Mouse (Mus musculus) MEL (cell line): ENCODE measurements around the gene Lrriq4. TPM values are rescaled to one million over a fixed set of nuclear protein-coding genes. Genes with fewer than 3 reads are reported as not detected.

Experiments
- DNase-seq: peaks from one replicate; pipeline ENCODE4 v3.0.0; 2011; ENCODE audit warnings: low read depth, low spot score
- H3K27ac ChIP-seq: 2 replicates; pipeline ENCODE4 v1.5.1; 2012; ENCODE audit warnings: low read depth, mild to moderate bottlenecking, control low read depth, low read length, moderate library complexity; ENCODE audit not compliant: control insufficient read depth
- H3K27me3 ChIP-seq, 2 experiments: fragments of 150-350 bp in 1 of 2; sonication (generic) in 1 of 2; 2 replicates each; pipeline ENCODE4 v1.6.1; 2012; ENCODE audit warnings: low read length in 2 of 2, mild to moderate bottlenecking in 2 of 2, improper control_type of control experiment in 1 of 2, moderate library complexity in 1 of 2; ENCODE audit not compliant: insufficient read depth in 2 of 2, control insufficient read depth in 1 of 2
- H3K36me3 ChIP-seq, 2 experiments: 2 replicates each; pipeline ENCODE4 v1.6.1; 2012 to 2014; ENCODE audit warnings: low read length in 2 of 2, improper control_type of control experiment in 1 of 2, inconsistent platforms in 1 of 2, mild to moderate bottlenecking in 1 of 2; ENCODE audit not compliant: insufficient read depth in 2 of 2, control insufficient read depth in 1 of 2
- H3K4me1 ChIP-seq, 2 experiments: fragments of 150-350 bp in 1 of 2; sonication (generic) in 1 of 2; 2 replicates each; pipeline ENCODE4 v1.6.1; 2012; ENCODE audit warnings: low read length in 2 of 2, improper control_type of control experiment in 1 of 2, mild to moderate bottlenecking in 1 of 2; ENCODE audit not compliant: insufficient read depth in 2 of 2, control insufficient read depth in 1 of 2
- H3K4me3 ChIP-seq, 2 experiments: fragments of 150-350 bp in 1 of 2; sonication (generic) in 1 of 2; 2 replicates each; pipeline ENCODE4 v1.5.1; 2012; ENCODE audit warnings: low read depth in 2 of 2, low read length in 2 of 2, mild to moderate bottlenecking in 2 of 2, moderate library complexity in 2 of 2, control low read depth in 1 of 2, improper control_type of control experiment in 1 of 2; ENCODE audit not compliant: control insufficient read depth in 1 of 2, insufficient read depth in 1 of 2
- H3K79me2 ChIP-seq: 2 replicates; pipeline ENCODE4 v1.6.1; 2012; ENCODE audit warnings: mild to moderate bottlenecking, low read length, moderate library complexity; ENCODE audit not compliant: control insufficient read depth, poor library complexity, insufficient read depth
- H3K9ac ChIP-seq: 2 replicates; pipeline ENCODE4 v1.6.1; 2012; ENCODE audit warnings: low read depth, mild to moderate bottlenecking, control low read depth, low read length, moderate library complexity; ENCODE audit not compliant: control insufficient read depth, poor library complexity, severe bottlenecking
- H3K9me3 ChIP-seq: fragments of 150-350 bp; sonication (generic); replicated peaks from 2 replicates; pipeline ENCODE4 v1.6.1; 2012; ENCODE audit warnings: mild to moderate bottlenecking, low read length, improper control_type of control experiment, moderate library complexity; ENCODE audit not compliant: insufficient read depth
- BHLHE40 ChIP-seq: IDR thresholded peaks from 2 replicates; pipeline ENCODE4 v1.6.1; 2012; ENCODE audit warnings: low read depth, mild to moderate bottlenecking, inconsistent platforms, low read length, improper control_type of control experiment, borderline replicate concordance
- CHD1 ChIP-seq: IDR thresholded peaks from 2 replicates; pipeline ENCODE4 v1.6.1; 2012; ENCODE audit warnings: low read depth, mild to moderate bottlenecking, inconsistent platforms, low read length, improper control_type of control experiment
- CHD2 ChIP-seq: IDR thresholded peaks from 2 replicates; pipeline ENCODE4 v1.6.1; 2011; ENCODE audit warnings: low read length, improper control_type of control experiment
- CTCF ChIP-seq, 3 experiments: IDR thresholded peaks in 2 of 3; conservative IDR thresholded peaks in 1 of 3; 2 replicates each; pipeline ENCODE4 v1.5.1; 2011 to 2012; ENCODE audit warnings: low read length in 3 of 3, low read depth in 2 of 3, mild to moderate bottlenecking in 2 of 3, improper control_type of control experiment in 1 of 3, inconsistent platforms in 1 of 3, mixed read lengths in 1 of 3, moderate library complexity in 1 of 3; ENCODE audit not compliant: control insufficient read depth in 1 of 3, insufficient read depth in 1 of 3, poor library complexity in 1 of 3, severe bottlenecking in 1 of 3
- ETS1 ChIP-seq: IDR thresholded peaks from 2 replicates; pipeline ENCODE4 v1.6.1; 2012; ENCODE audit warnings: low read depth, mild to moderate bottlenecking, inconsistent platforms, low read length, improper control_type of control experiment, moderate library complexity
- GABPA ChIP-seq: IDR thresholded peaks from 2 replicates; pipeline ENCODE4 v1.6.1; 2012; ENCODE audit warnings: low read depth, mild to moderate bottlenecking, inconsistent platforms, low read length, improper control_type of control experiment, moderate library complexity
- HCFC1 ChIP-seq: IDR thresholded peaks from 2 replicates; pipeline ENCODE4 v1.6.1; 2012; ENCODE audit warnings: low read depth, mild to moderate bottlenecking, inconsistent platforms, low read length, improper control_type of control experiment, moderate library complexity
- JUND ChIP-seq: IDR thresholded peaks from 2 replicates; pipeline ENCODE4 v1.6.1; 2011; ENCODE audit warnings: low read depth, mild to moderate bottlenecking, improper control_type of control experiment, low read length
- MAFK ChIP-seq: IDR thresholded peaks from 2 replicates; pipeline ENCODE4 v1.6.1; 2011; ENCODE audit warnings: low read depth, mild to moderate bottlenecking, low read length, improper control_type of control experiment, borderline replicate concordance
- MAX ChIP-seq: IDR thresholded peaks from 2 replicates; pipeline ENCODE4 v1.6.1; 2011; ENCODE audit warnings: low read length, improper control_type of control experiment
- MEF2A ChIP-seq: IDR thresholded peaks from 2 replicates; pipeline ENCODE4 v1.6.1; 2014; ENCODE audit warnings: low read depth, mild to moderate bottlenecking, inconsistent platforms, low read length, improper control_type of control experiment; ENCODE audit not compliant: poor library complexity, insufficient replicate concordance, severe bottlenecking; ENCODE audit errors: extremely low read depth
- MXI1 ChIP-seq: IDR thresholded peaks from 2 replicates; pipeline ENCODE4 v1.6.1; 2011; ENCODE audit warnings: mild to moderate bottlenecking, low read depth, low read length, improper control_type of control experiment
- NELFE ChIP-seq: IDR thresholded peaks from 2 replicates; pipeline ENCODE4 v1.6.1; 2011; ENCODE audit warnings: low read depth, low read length, improper control_type of control experiment
- NRF1 ChIP-seq: IDR thresholded peaks from 2 replicates; pipeline ENCODE4 v1.6.1; 2014; ENCODE audit warnings: low read depth, mild to moderate bottlenecking, inconsistent platforms, low read length, improper control_type of control experiment, moderate library complexity; ENCODE audit not compliant: poor library complexity, insufficient read depth, severe bottlenecking
- POLR2A ChIP-seq, 2 experiments: IDR thresholded peaks; 2 replicates each; pipeline ENCODE4 v1.6.1; 2011 to 2012; ENCODE audit warnings: low read length in 2 of 2, mild to moderate bottlenecking in 2 of 2, control low read depth in 1 of 2, improper control_type of control experiment in 1 of 2, low read depth in 1 of 2, moderate library complexity in 1 of 2; ENCODE audit not compliant: control insufficient read depth in 1 of 2, insufficient read depth in 1 of 2, poor library complexity in 1 of 2
- POLR2AphosphoS2 ChIP-seq: IDR thresholded peaks from 2 replicates; pipeline ENCODE4 v1.6.1; 2011; ENCODE audit warnings: low read length, improper control_type of control experiment
- RCOR1 ChIP-seq: IDR thresholded peaks from 2 replicates; pipeline ENCODE4 v1.6.1; 2012; ENCODE audit warnings: low read depth, mild to moderate bottlenecking, inconsistent platforms, low read length, improper control_type of control experiment
- SIN3A ChIP-seq: IDR thresholded peaks from 2 replicates; pipeline ENCODE4 v1.6.1; 2012; ENCODE audit warnings: low read length, improper control_type of control experiment, inconsistent platforms
- SMC3 ChIP-seq: IDR thresholded peaks from 2 replicates; pipeline ENCODE4 v1.6.1; 2011; ENCODE audit warnings: low read depth, low read length, improper control_type of control experiment
- TAL1 ChIP-seq: IDR thresholded peaks from 2 replicates; pipeline ENCODE4 v1.6.1; 2012; ENCODE audit warnings: mild to moderate bottlenecking, inconsistent platforms, low read length, moderate library complexity, mixed read lengths
- TBP ChIP-seq: IDR thresholded peaks from 2 replicates; pipeline ENCODE4 v1.8.0; 2011; ENCODE audit warnings: low read depth, low read length, improper control_type of control experiment
- TCF12 ChIP-seq: IDR thresholded peaks from 2 replicates; pipeline ENCODE4 v1.6.1; 2014; ENCODE audit warnings: low read depth, mild to moderate bottlenecking, inconsistent platforms, low read length, improper control_type of control experiment, moderate library complexity
- USF2 ChIP-seq, 2 experiments: IDR thresholded peaks; 2 replicates each; pipeline ENCODE4 v1.6.1; 2011 to 2012; ENCODE audit warnings: improper control_type of control experiment in 2 of 2, low read length in 2 of 2, borderline replicate concordance in 1 of 2, inconsistent platforms in 1 of 2, low read depth in 1 of 2, mild to moderate bottlenecking in 1 of 2; ENCODE audit not compliant: insufficient read depth in 1 of 2
- ZKSCAN1 ChIP-seq: IDR thresholded peaks from 2 replicates; pipeline ENCODE4 v1.6.1; 2012; ENCODE audit warnings: low read depth, mild to moderate bottlenecking, inconsistent platforms, low read length, improper control_type of control experiment, moderate library complexity
- ZMIZ1 ChIP-seq: IDR thresholded peaks from 2 replicates; pipeline ENCODE4 v1.6.1; 2012; ENCODE audit warnings: low read depth, mild to moderate bottlenecking, inconsistent platforms, low read length, improper control_type of control experiment, moderate library complexity
- ZNF384 ChIP-seq: IDR thresholded peaks from 2 replicates; pipeline ENCODE4 v1.6.1; 2012; ENCODE audit warnings: low read depth, mild to moderate bottlenecking, inconsistent platforms, low read length, improper control_type of control experiment
- polyA plus RNA-seq, 2 experiments: library from polyadenylated mRNA; stranded (reverse) in 1 of 2; unstranded in 1 of 2; fragments of >175 nt in 1 of 2; fragments of >200 nt in 1 of 2; gene quantifications; 2 replicates each; pipeline versions ENCODE4 v1.2.1 to v1.2.4; 2012; ENCODE audit warnings: low replicate concordance in 2 of 2, low read depth in 1 of 2; ENCODE audit not compliant: insufficient read length in 2 of 2, insufficient read depth in 1 of 2, missing spikeins in 1 of 2
- total RNA-seq: library from RNA; depleted of rRNA; stranded (reverse); fragments of 300-350 nt; gene quantifications from 2 replicates; pipeline ENCODE4 v1.2.3, GENCODE M21; 2012

The Lrriq4 gene
- total and polyA plus RNA-seq, 3 experiments: not detected

DNA sequence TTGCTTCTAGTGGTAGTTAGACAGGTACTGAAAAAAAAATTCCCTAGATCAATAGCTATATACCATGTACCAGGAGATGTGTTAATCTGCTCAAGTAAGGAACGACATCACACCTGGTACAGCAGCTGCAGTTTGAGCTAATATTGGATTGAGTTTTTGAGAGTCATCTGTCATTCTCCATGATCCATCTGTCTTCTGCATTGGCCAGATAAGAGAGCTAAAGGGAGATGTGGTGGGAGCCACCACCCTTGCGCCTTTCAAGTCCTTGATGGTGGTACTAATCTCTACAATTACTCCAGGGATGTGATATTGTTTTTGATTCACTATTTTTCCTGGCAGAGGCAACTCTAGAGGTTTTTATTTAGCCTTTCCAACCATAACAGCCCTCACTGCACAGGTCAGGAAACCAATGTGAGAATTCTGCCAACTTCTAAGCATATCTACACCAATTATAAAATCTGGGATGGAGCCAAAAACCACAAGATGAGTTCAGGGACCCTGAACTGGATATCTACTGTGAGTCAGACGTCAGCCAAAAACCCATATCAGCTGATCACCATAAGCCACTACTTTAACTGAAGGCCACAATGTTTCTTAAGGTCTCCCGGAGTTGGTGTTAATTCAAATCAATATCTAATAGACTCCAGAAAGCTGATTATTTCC, 62.4 kb downstream of the Lrriq4 start (continued):
- no peak for TF ChIP-seq HCFC1
- peak; percentile 58; the same call in 1 of the 2 replicates for TF ChIP-seq MEF2A
- TF ChIP-seq SIN3A: peak; percentile 84; the same call in 1 of the 2 replicates
- no peak for TF ChIP-seq POLR2A (IDR thresholded peaks at IDR 0.05; ENCODE audit: control insufficient read depth in 1 of 2, insufficient read depth in 1 of 2, low read depth in 1 of 2, low read length in 2 of 2, poor library complexity in 1 of 2)
- peak; percentile 72; the same call in 1 of the 2 replicates for TF ChIP-seq MXI1
- TF ChIP-seq JUND: 0 out of 2 replicates have a peak, but pooled peaks have one; percentile 19
- TF ChIP-seq TBP: no peak
- no peak for TF ChIP-seq ZNF384
- TF ChIP-seq GABPA: 0 out of 2 replicates have a peak, but pooled peaks have one; percentile 20
- peak; percentile 56; the same call in 1 of the 2 replicates for TF ChIP-seq BHLHE40
- no peak for TF ChIP-seq USF2 (IDR thresholded peaks at IDR 0.05; ENCODE audit: borderline replicate concordance in 1 of 2, insufficient read depth in 1 of 2, low read depth in 1 of 2, low read length in 2 of 2)
- no peak; the same call in 1 of the 2 replicates for TF ChIP-seq SMC3
- 0 out of 2 replicates have a peak, but pooled peaks have one; percentile 16 for TF ChIP-seq MAX
- peak; percentile 92 for TF ChIP-seq TCF12
- no peak for TF ChIP-seq CTCF (IDR thresholded peaks at IDR 0.05 in 2 of 3, conservative IDR thresholded peaks at IDR 0.05 in 1 of 3; ENCODE audit: control insufficient read depth in 1 of 3, insufficient read depth in 1 of 3, low read depth in 2 of 3, low read length in 3 of 3, poor library complexity in 1 of 3, severe bottlenecking in 1 of 3)
- TF ChIP-seq ZKSCAN1: no peak
- no peak for TF ChIP-seq NRF1
- TF ChIP-seq TAL1: peak; percentile 87
- TF ChIP-seq ZMIZ1: no peak
- peak; percentile 98 for TF ChIP-seq RCOR1
- TF ChIP-seq MAFK: peak; percentile 86
- no peak for TF ChIP-seq NELFE
- no peak; the same call in 1 of the 2 replicates for TF ChIP-seq CHD2
- TF ChIP-seq ETS1: peak; percentile 97
- no peak for TF ChIP-seq CHD1

DNA sequence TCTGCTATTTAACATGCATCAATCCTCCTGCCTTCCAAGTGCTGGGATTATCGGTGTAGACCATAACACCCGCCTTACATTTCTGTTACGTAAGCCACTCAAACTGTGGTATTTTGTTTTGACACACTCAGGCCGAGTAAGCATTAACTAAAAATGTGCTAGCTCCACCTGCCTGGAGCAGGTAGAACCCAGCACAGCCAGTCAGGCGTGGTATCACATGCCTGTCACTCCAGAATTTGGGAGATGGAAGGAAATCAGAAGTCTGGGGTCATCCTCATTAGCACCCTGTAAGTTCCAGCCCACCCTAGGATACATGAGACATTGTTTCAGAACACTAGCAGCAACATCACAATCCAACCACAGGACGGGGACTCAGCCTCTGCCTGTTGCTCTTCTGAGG, 65.9 kb downstream of the Lrriq4 start:
- Histone ChIP-seq H3K27me3 (peaks cover 0 to 2% of the 10 kb centered on the region in 2 experiments; a peak in 2 of 4 replicates), H3K27ac (no peak overlapping the region)
- no peak for DNase-seq

More for the DNA sequence above, 65.9 kb downstream of the Lrriq4 start:
- H3K9me3 ChIP-seq: no peaks in the 10 kb centered on the region
- peaks cover 0 to 16% of the 10 kb centered on the region in 2 experiments; a peak in 2 of 4 replicates for H3K36me3 ChIP-seq
- TF ChIP-seq USF2 (IDR thresholded peaks at IDR 0.05; ENCODE audit: borderline replicate concordance in 1 of 2, insufficient read depth in 1 of 2, low read depth in 1 of 2, low read length in 2 of 2) (no peak), ZMIZ1 (no peak), POLR2AphosphoS2 (no peak), ZNF384 (no peak), JUND (no peak)
- H3K4me3 ChIP-seq: no peak overlapping the region
- H3K4me1 ChIP-seq: peaks cover 10 to 13% of the 10 kb centered on the region in 2 experiments
- H3K79me2 ChIP-seq: no peaks in the 10 kb centered on the region
- no peak overlapping the region for H3K9ac ChIP-seq
